Mouse (Mus musculus) embryonic fibroblast, embryonic 13.5 days (primary cell): ENCODE results near the gene Dnah14.

Experiments
- CTCF ChIP-seq: IDR thresholded peaks from 2 replicates; pipeline ENCODE4 v1.5.1; 2011; ENCODE audit warnings: mild to moderate bottlenecking, control low read depth, low read length, moderate library complexity, borderline replicate concordance; ENCODE audit not compliant: insufficient read depth
- POLR2A ChIP-seq: IDR thresholded peaks from 2 replicates; pipeline ENCODE4 v1.6.1; 2011; ENCODE audit warnings: low read depth, mild to moderate bottlenecking, control low read depth, low read length, moderate library complexity

GRCm38 (mm10) chr1:181839746-181840366 is 263.5 kb downstream of the Dnah14 start:
- TF ChIP-seq CTCF = no peak
- TF ChIP-seq POLR2A = no peak
